Mouse (Mus musculus) spleen, postnatal 10 days (tissue): ENCODE measurements around the gene Elp6.

Experiments
- DNase-seq, 2 experiments: peaks; one replicate each; pipeline ENCODE4 v3.0.0; 2021 to 2022; ENCODE audit warnings: low spot score in 2 of 2

The Elp6 gene

DNA sequence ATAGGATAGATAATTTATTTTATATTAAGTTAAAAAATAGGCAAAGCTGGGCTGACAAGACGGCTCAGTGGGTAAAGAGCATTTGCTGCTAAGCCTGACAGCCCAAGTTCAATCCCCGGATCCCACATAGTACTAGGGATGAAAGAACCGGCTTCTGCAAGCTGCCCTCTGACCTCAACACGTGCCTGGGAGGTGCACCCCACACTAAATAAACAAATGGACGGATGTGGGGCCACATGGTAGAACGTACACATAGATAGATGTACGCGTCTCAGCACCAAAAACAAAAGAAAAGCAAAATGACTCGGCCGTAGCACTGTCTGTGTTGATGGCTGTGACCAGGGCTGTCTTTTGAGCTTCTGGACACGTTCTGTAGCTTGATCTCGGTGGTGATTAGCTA lies 56.3 kb downstream of the Elp6 start:
- no peak for DNase-seq

DNA sequence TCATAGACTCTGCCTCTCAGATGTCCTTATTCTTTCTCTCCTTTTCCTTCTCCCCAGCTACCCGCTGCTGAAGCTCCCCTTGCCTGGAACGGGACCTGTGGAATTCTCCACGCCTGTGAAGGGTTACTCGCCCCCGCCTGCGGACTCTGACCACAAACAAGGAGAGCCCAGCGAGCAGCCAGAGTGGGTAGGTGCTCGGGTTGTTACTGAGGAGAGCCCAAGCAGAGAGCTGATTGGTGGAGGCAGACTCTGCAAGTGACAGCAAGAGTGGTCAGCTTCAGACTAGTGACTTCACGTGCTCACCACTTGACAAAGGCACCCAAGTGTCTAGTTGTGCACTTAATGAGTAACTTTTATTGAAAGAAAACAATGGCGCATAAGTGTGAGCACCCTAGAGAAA lies 57.4 kb downstream of the Elp6 start:
- no peak for DNase-seq

DNA sequence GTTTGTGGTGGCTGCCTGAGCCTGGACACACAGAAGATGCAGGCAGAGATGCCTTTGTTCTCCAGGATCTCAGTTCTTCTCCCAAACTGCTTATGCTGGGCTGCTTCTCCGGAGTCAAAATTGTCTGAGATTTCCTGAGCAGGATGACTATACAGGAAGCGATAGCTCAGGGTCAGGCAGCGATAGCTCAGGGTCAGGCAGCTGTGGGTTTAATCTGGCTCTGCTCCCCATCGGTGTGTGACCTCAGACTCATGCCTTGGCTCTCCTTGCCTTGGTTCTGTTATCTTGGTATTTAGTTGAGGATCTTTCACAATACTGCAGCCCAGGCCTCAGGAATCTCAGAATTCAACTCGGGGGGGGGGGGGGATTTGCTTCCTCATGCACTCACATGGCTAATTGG lies 61.8 kb downstream of the Elp6 start:
- DNase-seq = no peak

DNA sequence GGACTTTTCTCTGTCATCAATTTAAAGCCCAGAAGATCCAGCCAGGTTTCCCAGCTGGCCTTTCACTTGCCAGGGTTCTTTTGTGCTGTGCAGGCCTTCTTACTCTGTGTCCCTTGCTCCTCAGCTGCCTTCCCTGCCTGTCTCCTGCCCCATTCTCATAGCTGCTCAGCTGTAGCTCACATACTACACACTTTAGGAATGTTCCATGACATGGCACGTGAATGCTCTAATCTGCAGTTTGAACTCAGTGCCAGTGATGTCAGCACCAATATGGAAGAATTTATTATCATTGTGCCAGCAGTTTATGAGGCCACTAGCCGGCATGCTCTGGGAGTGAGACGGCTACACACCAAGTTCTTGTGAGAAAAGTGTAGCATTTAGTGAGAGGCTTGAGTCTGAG lies 64.9 kb downstream of the Elp6 start:
- no peak for DNase-seq
